Mouse (Mus musculus) hematopoietic stem cell, adult 5-6 weeks (primary cell): ENCODE measurements around the gene Xkrx. TPM values are rescaled to one million over a fixed set of nuclear protein-coding genes. Genes with fewer than 3 reads are reported as not detected.
A peak's percentile ranks its signal among the peaks of the same experiment; 100 is the strongest.
"Not testable (repeated sequence)": the region's sequence is repeated elsewhere in the genome, so short reads cannot be mapped to it uniquely, and the experiment has no call there.

ENCODE experiments used
- ATAC-seq, 2 experiments: fragments of 125-278 bp in 1 of 2; replicated peaks in 1 of 2; 2 replicates each; pipeline ENCODE4 v1.8.0; 2016 to 2017; ENCODE audit warnings: inconsistent platforms in 2 of 2, mild to moderate bottlenecking in 2 of 2, moderate number of reproducible peaks in 2 of 2, low read depth in 1 of 2, moderate TSS enrichment in 1 of 2; ENCODE audit not compliant: low FRiP score in 2 of 2, poor library complexity in 2 of 2, severe bottlenecking in 2 of 2, insufficient read depth in 1 of 2, low TSS enrichment in 1 of 2
- total RNA-seq: library from RNA; stranded (forward); fragments of 172-1452, 232-1000 nt; gene quantifications from 2 replicates; pipeline ENCODE4 v1.2.3, GENCODE M21; 2017

The Xkrx gene
- total RNA-seq, result not detected in 2 replicates

- ATAC-seq, result 0 out of 4 replicates have a peak, but pooled peaks of 1 of the 2 experiments have one; percentile 7
Measured at GRCm38 (mm10) chrX:134162043-134162720, at the start of gene Xkrx. Gene Xkrx, minus strand, starts transcription at chrX:134162076.

GRCm38 (mm10) chrX:134211151-134211642 lies 49.3 kb upstream of the Xkrx start:
- no peak for ATAC-seq

- ATAC-seq, result no peak
Measured at GRCm38 (mm10) chrX:134208491-134208890, 46.6 kb upstream of the Xkrx start.

DNA sequence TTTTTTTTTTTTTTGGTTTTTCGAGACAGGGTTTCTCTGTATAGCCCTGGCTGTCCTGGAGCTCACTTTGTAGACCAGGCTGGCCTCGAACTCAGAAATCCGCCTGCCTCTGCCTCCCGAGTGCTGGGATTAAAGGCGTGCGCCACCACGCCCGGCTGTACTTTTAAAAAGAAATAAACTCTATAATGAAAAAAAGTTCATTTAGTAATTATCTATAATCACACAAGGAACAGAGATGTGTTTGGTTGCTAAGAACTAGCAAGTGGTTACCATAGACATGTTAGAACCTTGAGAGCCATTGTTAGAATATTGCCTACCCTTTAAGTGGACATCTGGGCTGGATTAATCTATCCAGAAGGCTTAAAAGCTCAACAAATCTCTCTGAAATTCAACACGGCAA lies 25.3 kb upstream of the Xkrx start, which contains the start of gene Arl13a:
Arl13a (plus strand) TSS at position 301 of the 400 bp plus-strand sequence.
- ATAC-seq, result not testable (repeated sequence)

DNA sequence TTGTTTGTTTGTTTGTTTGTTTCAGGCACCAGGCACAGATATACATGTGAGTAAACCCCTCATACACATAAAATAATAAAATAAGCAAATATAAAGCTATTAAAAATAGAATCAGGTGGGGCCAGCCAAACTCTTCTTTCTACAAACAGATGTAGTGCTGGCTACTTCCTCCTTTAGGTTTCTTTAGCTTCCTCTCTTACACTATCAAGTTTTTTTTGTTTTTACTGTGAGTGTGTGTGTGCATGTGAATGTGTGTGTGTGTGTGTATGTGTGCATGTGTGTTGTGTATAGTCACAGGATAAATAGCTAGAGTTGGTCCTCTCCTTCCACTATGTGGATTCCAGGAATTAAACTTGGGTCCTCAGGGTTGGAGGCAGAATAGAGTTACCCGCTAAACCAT lies 12.8 kb upstream of the Xkrx start:
- no peak for ATAC-seq

DNA sequence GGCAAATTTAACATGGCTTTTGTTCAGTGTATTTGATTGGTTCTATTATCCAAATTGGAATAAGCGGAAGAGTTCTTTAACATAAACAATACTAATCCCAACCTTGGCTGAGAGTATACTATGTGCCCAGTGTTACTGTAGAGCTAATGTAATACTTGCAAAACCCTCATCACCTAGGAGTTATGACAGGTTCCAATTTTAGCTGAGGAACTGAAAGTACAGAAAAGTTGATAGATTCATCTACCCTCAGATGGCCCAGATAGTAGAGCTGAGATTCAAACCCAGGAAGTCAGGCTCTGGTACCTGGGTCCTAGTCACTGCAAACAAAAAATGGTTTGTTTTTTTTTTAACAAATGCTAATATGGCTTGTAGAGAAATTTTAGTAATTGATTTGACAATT lies 8.7 kb upstream of the Xkrx start:
- ATAC-seq, result no peak

- peak; percentile 65 to 66 for ATAC-seq
Measured at GRCm38 (mm10) chrX:134163484-134163883, 1.6 kb upstream of the Xkrx start.

GRCm38 (mm10) chrX:134162826-134163225 lies 950 bp upstream of the Xkrx start:
- no peak for ATAC-seq

DNA sequence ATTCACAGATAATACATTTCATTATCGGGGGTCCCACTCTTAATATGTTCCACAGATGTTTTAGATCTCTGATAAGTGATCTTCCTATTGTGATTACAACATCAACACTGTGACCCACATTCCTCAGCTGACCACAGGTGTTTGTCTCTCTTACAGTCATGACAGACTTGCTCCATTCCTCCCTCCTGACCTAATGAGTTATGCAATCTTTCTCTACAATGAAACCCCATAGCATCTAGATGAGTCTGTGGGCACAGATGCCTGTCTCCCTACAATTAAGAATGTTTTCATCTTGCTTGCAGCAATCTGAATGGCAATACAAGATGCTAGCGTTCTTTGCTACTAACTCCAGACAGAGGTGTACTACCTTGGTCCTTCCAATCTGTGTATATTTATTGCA lies 1.4 kb downstream of the Xkrx start:
- no peak for ATAC-seq

GRCm38 (mm10) chrX:134158151-134158550 lies 3.7 kb downstream of the Xkrx start:
- no peak for ATAC-seq

- no peak for ATAC-seq
Measured at GRCm38 (mm10) chrX:134141986-134142385, 19.9 kb downstream of the Xkrx start.

DNA sequence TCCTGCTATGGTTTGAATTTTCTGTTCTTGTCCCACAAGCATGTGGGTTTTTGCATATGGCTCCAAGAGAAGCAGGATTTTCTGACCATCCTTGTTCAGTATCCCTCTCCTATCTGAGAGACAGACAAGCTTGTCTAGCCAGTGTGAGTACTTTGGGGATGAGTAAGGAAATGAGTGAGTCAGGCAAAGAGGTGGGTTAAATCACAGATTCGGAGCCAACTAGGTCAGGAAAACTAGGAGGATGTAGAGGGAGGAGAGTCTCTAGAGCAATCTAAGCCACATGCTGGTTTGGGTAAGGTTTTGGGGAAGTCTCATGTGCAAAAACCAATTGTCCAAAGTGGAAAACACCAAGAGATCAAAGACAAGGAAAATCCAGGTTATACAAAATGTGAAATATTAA lies 20.3 kb downstream of the Xkrx start:
- ATAC-seq, result no peak

GRCm38 (mm10) chrX:134140024-134140423 lies 21.9 kb downstream of the Xkrx start:
- no peak for ATAC-seq

GRCm38 (mm10) chrX:134133821-134134220 lies 28.1 kb downstream of the Xkrx start:
- ATAC-seq, result no peak

DNA sequence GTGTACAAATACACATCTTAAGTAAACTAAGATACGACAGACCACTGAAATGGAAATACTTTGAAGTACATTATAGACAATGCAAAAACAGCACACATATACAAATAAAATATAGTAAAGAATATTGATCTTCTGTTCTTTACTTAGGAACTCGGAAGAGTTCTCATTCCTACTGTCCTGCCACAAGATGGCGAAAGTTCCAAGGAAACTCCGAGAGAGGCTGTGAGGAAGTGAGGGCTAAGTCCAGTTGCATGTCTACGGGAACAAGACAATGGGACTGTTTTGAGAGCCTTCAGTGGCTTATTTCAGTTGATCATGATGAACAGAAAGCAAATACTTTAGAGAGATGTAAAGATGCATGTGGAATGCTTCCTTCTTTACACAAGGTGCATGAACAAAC lies 29.6 kb downstream of the Xkrx start:
- ATAC-seq, result no peak

DNA sequence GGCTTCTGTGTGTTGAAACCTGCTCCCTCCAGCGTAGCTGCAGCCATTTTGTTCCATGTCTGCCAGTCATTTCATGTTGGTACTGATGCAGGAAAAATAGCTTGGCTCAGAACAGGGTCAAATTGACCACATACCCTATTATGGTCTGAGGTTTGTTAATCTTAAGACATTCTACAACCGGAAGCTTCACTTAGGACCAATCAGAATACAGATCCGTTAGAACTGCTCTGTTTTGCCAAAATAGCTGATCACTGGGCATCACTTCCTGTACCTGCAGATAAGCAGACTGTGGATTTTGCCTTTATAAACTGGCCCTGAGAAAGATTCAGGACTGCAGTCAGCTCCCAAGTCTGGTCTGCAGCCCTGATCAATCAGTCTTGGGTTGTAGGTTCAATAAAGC lies 33.3 kb downstream of the Xkrx start:
- no peak for ATAC-seq

DNA sequence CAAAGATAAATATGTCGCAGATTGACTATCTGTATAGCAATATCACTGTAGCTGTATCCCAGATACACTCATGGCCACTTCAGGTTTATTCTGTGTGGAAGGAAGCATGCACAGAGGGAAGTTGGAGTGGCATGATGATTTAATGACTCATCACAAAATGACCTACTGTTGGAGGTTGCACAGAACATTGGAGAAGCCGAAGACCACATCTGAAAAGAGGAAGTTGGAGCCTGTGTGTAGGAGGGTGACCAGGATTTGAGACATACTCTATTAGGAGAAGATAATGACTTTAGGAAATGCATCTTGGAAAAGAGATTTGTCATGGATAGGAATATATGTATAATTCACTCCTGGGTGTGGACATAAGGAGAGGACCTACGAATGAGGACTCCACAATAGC lies 45.5 kb downstream of the Xkrx start:
- peak; percentile 95 to 97 for ATAC-seq

DNA sequence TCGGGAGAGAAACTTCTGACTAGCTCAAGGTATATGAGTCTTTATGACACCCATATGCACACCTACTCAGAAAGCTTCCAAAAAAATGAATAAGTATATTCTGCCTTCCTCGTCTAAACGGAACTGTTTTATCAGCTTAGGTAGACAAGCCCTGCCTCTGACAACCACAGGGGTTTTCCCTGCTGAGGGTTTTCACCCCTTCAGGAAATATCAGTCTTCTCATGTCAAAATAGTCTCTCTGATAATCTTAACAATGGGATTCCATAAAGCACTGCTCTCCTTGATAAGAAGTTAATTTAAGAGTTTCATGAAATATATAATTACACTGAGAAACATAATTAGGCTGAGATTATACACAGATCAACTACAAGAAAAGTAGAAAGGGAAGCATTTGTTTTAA lies 50.1 kb downstream of the Xkrx start:
- no peak for ATAC-seq

GRCm38 (mm10) chrX:134102641-134103040 lies 59.2 kb downstream of the Xkrx start:
- no peak for ATAC-seq
